Mouse (Mus musculus) E14TG2a.4 (cell line): Measurements from ENCODE around the gene Reep6.

Experiments
- CTCF ChIP-seq: conservative IDR thresholded peaks from 2 replicates; pipeline ENCODE4 v1.5.1; 2014; ENCODE audit warnings: low read length
- NANOG ChIP-seq: IDR thresholded peaks from 2 replicates; pipeline ENCODE4 v1.6.1; 2014; ENCODE audit warnings: borderline replicate concordance, low read length, mixed read lengths

- TF ChIP-seq CTCF (0 out of 2 replicates have a peak, but pooled peaks have one; percentile 4), NANOG (no peak)
Observed at GRCm38 (mm10) chr10:80348981-80349380, 19.2 kb downstream of the Reep6 start.
